Mouse (Mus musculus): ENCODE measurements at regions not wholly inside any gene's neighbourhood (a gene's known extent, or its start where the extent isn't known, plus 50 kb on each side); places are given as distances from the start of the nearest gene placed in this dataset.

- Histone ChIP-seq H3K4me3 (no peak overlapping the region), H3K27ac (no peak overlapping the region)
- intact Hi-C loops (cut with DNase I) = no loop called here
- TF ChIP-seq CTCF (IDR thresholded peaks at IDR 0.05) = no peak
- DNase-seq = no peak
Measured at GRCm38 (mm10) chr8:8418929-8419328, 242.1 kb downstream of the Efnb2 start.

- H3K4me3 ChIP-seq = no peak overlapping the region
- intact Hi-C loops (cut with DNase I) = no loop called here
- no peak for TF ChIP-seq CTCF (IDR thresholded peaks at IDR 0.05)
Measured at GRCm38 (mm10) chr8:8418525-8418924, 242.5 kb downstream of the Efnb2 start.

GRCm38 (mm10) chr8:8416092-8416701 lies 244.8 kb downstream of the Efnb2 start:
- intact Hi-C loops (cut with DNase I) = no loop called here

More at GRCm38 (mm10) chr8:8418525-8418924, 242.5 kb downstream of the Efnb2 start:
- no peak overlapping the region for H3K27ac ChIP-seq
- no peak for DNase-seq

GRCm38 (mm10) chr8:8407357-8407756 lies 253.7 kb downstream of the Efnb2 start:
- DNase-seq = no peak
- H3K27ac ChIP-seq = no peak overlapping the region
- TF ChIP-seq CTCF (IDR thresholded peaks at IDR 0.05) = no peak
- intact Hi-C loops (cut with DNase I) = no loop called here
- no peak overlapping the region for H3K4me3 ChIP-seq

More at GRCm38 (mm10) chr8:8416092-8416701, 244.8 kb downstream of the Efnb2 start:
- no peak for TF ChIP-seq CTCF (IDR thresholded peaks at IDR 0.05)
- no peak overlapping the region for H3K27ac ChIP-seq
- no peak for DNase-seq
- no peak overlapping the region for H3K4me3 ChIP-seq

- DNase-seq = no peak
- intact Hi-C loops (cut with DNase I) = no loop called here
- Histone ChIP-seq H3K4me3 (no peak overlapping the region), H3K27ac (no peak overlapping the region)
- TF ChIP-seq CTCF (IDR thresholded peaks at IDR 0.05) = no peak
Measured at GRCm38 (mm10) chr8:8403410-8403809, 257.6 kb downstream of the Efnb2 start.

- H3K4me3 ChIP-seq = no peak overlapping the region
- intact Hi-C loops (cut with DNase I) = no loop called here
- TF ChIP-seq CTCF (IDR thresholded peaks at IDR 0.05) = no peak
- no peak for DNase-seq
- no peak overlapping the region for H3K27ac ChIP-seq
Measured at GRCm38 (mm10) chr8:8392303-8392702, 268.7 kb downstream of the Efnb2 start.

- no peak overlapping the region for H3K27ac ChIP-seq
- intact Hi-C loops (cut with DNase I) = no loop called here
- H3K4me3 ChIP-seq = no peak overlapping the region
- no peak for DNase-seq
- no peak for TF ChIP-seq CTCF (IDR thresholded peaks at IDR 0.05)
Measured at GRCm38 (mm10) chr8:8391321-8391720, 269.7 kb downstream of the Efnb2 start.

- DNase-seq = no peak
- TF ChIP-seq CTCF (IDR thresholded peaks at IDR 0.05) = no peak
- Histone ChIP-seq H3K27ac (no peak overlapping the region), H3K4me3 (no peak overlapping the region)
- intact Hi-C loops (cut with DNase I) = no loop called here
Measured at GRCm38 (mm10) chr8:8378248-8378647, 282.8 kb downstream of the Efnb2 start.

- no peak overlapping the region for H3K27ac ChIP-seq
- TF ChIP-seq CTCF (IDR thresholded peaks at IDR 0.05) = no peak
- intact Hi-C loops (cut with DNase I) = no loop called here
- DNase-seq = no peak
- no peak overlapping the region for H3K4me3 ChIP-seq
Measured at GRCm38 (mm10) chr8:8376791-8377190, 284.3 kb downstream of the Efnb2 start.

- DNase-seq = no peak
- intact Hi-C loops (cut with DNase I) = no loop called here
- Histone ChIP-seq H3K27ac (no peak overlapping the region), H3K4me3 (no peak overlapping the region)
- TF ChIP-seq CTCF (IDR thresholded peaks at IDR 0.05) = no peak
Measured at GRCm38 (mm10) chr8:8376379-8376778, 284.7 kb downstream of the Efnb2 start.

GRCm38 (mm10) chr8:8367282-8367871 lies 293.7 kb downstream of the Efnb2 start:
- Histone ChIP-seq H3K27ac (no peak overlapping the region), H3K4me3 (no peak overlapping the region)
- no peak for DNase-seq
- TF ChIP-seq CTCF (IDR thresholded peaks at IDR 0.05) = no peak
- intact Hi-C loops (cut with DNase I) = no loop called here

- H3K27ac ChIP-seq = no peak overlapping the region
- no peak overlapping the region for H3K4me3 ChIP-seq
- DNase-seq = no peak
- no peak for TF ChIP-seq CTCF (IDR thresholded peaks at IDR 0.05)
- intact Hi-C loops (cut with DNase I) = no loop called here
Measured at GRCm38 (mm10) chr8:8361941-8362537, 299.0 kb downstream of the Efnb2 start.

GRCm38 (mm10) chr8:8360586-8360985 lies 300.5 kb downstream of the Efnb2 start:
- TF ChIP-seq CTCF (IDR thresholded peaks at IDR 0.05) = no peak
- intact Hi-C loops (cut with DNase I) = no loop called here
- DNase-seq = no peak
- H3K27ac ChIP-seq = no peak overlapping the region
- no peak overlapping the region for H3K4me3 ChIP-seq

GRCm38 (mm10) chr8:8354977-8355376 lies 306.1 kb downstream of the Efnb2 start:
- TF ChIP-seq CTCF (IDR thresholded peaks at IDR 0.05) = no peak
- intact Hi-C loops (cut with DNase I) = no loop called here
- Histone ChIP-seq H3K27ac (no peak overlapping the region), H3K4me3 (no peak overlapping the region)
- no peak for DNase-seq

Data from gastrocnemius, adult 2 months (tissue).